Mouse (Mus musculus): ENCODE results near the gene Thg1l.
A peak's percentile ranks its signal among the peaks of the same experiment; 100 is the strongest.

Thg1l gene

GRCm38 (mm10) chr11:45955127-45955627 lies at the start of gene Thg1l:
Gene Thg1l (minus strand): TSS chr11:45955494.
- peak; percentile 93 for DNase-seq (ENCODE audit: extremely low spot score)

- DNase-seq (ENCODE audit: extremely low spot score), result peak; percentile 2
These were observed 36.8 kb upstream of the Thg1l start for GRCm38 (mm10) chr11:45992087-45992486.

- DNase-seq (ENCODE audit: extremely low spot score), result peak; percentile 42
These were observed 36.3 kb upstream of the Thg1l start for GRCm38 (mm10) chr11:45991604-45992003.

- DNase-seq (ENCODE audit: extremely low spot score), result no peak
These were observed 25.6 kb upstream of the Thg1l start for GRCm38 (mm10) chr11:45980893-45981253.

GRCm38 (mm10) chr11:45979946-45980892 lies 24.9 kb upstream of the Thg1l start, which contains the start of gene Sox30:
Gene Sox30 (plus strand): TSS chr11:45980310.
- DNase-seq (ENCODE audit: extremely low spot score), result peak; percentile 72

- no peak for DNase-seq (ENCODE audit: extremely low spot score)
These were observed 20.8 kb upstream of the Thg1l start for GRCm38 (mm10) chr11:45976061-45976460.

- DNase-seq (ENCODE audit: extremely low spot score), result no peak
These were observed 19.2 kb upstream of the Thg1l start for GRCm38 (mm10) chr11:45974466-45974865.

- DNase-seq (ENCODE audit: extremely low spot score), result no peak
These were observed 18.3 kb upstream of the Thg1l start for GRCm38 (mm10) chr11:45973635-45974034.

GRCm38 (mm10) chr11:45968466-45968865 lies 13.2 kb upstream of the Thg1l start:
- no peak for DNase-seq (ENCODE audit: extremely low spot score)

GRCm38 (mm10) chr11:45966896-45967295 lies 11.6 kb upstream of the Thg1l start:
- no peak for DNase-seq (ENCODE audit: extremely low spot score)

GRCm38 (mm10) chr11:45960003-45960402 lies 4.7 kb upstream of the Thg1l start:
- no peak for DNase-seq (ENCODE audit: extremely low spot score)

GRCm38 (mm10) chr11:45959598-45959997 lies 4.3 kb upstream of the Thg1l start:
- no peak for DNase-seq (ENCODE audit: extremely low spot score)

GRCm38 (mm10) chr11:45947491-45947890 lies 7.8 kb downstream of the Thg1l start:
- DNase-seq (ENCODE audit: extremely low spot score), result no peak

GRCm38 (mm10) chr11:45946796-45947195 lies 8.5 kb downstream of the Thg1l start:
- no peak for DNase-seq (ENCODE audit: extremely low spot score)

GRCm38 (mm10) chr11:45944643-45945156 lies 10.6 kb downstream of the Thg1l start, which contains the start of gene Lsm11:
Gene Lsm11 (minus strand): TSS chr11:45944935.
- peak; percentile 96 for DNase-seq (ENCODE audit: extremely low spot score)

GRCm38 (mm10) chr11:45943891-45944642 lies 11.2 kb downstream of the Thg1l start:
- DNase-seq (ENCODE audit: extremely low spot score), result peak; percentile 29

GRCm38 (mm10) chr11:45943108-45943705 lies 12.1 kb downstream of the Thg1l start:
- DNase-seq (ENCODE audit: extremely low spot score), result no peak

GRCm38 (mm10) chr11:45942281-45942680 lies 13.0 kb downstream of the Thg1l start:
- no peak for DNase-seq (ENCODE audit: extremely low spot score)

- no peak for DNase-seq (ENCODE audit: extremely low spot score)
These were observed 16.4 kb downstream of the Thg1l start for GRCm38 (mm10) chr11:45938917-45939316.

- no peak for DNase-seq (ENCODE audit: extremely low spot score)
These were observed 17.8 kb downstream of the Thg1l start for GRCm38 (mm10) chr11:45937478-45937877.

- no peak for DNase-seq (ENCODE audit: extremely low spot score)
These were observed 22.5 kb downstream of the Thg1l start for GRCm38 (mm10) chr11:45932771-45933170.

- no peak for DNase-seq (ENCODE audit: extremely low spot score)
These were observed 25.8 kb downstream of the Thg1l start for GRCm38 (mm10) chr11:45929541-45929940.
